Mouse (Mus musculus): ENCODE measurements around the gene Enox1. TPM values are rescaled to one million over a fixed set of nuclear protein-coding genes. Genes with fewer than 3 reads are reported as not detected.

Enox1 gene
- total RNA-seq, 1 experiment, result 25.3 TPM

DNA sequence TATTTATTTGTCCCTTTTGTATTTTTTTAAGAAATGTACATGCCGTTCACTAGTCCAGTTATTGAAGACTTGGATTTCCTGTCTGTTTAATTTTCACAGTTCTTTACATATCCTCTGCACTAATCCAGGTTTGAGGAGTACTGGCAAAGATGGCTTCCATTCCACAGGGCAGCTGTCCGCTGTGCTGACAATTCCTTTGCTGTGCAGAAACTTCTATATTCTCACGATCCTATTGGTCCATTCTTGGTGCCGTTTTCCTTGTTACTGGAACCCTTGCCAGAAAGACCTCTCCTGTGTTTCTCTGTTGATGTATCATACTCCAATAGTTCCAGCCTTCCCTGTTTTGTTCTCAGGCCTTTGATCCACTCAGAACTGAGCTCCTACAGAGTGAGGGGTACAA, 206.1 kb downstream of the Enox1 start:
- H3K36me3 ChIP-seq (ENCODE audit: control insufficient read depth, insufficient read depth, low read length, poor library complexity, severe bottlenecking), result no peaks in the 10 kb centered on the region
- no peaks in the 10 kb centered on the region for H3K9me3 ChIP-seq (ENCODE audit: control insufficient read depth, insufficient read depth, low read depth, low read length)
- H3K27ac ChIP-seq (ENCODE audit: insufficient read depth, low read depth, low read length, poor library complexity, severe bottlenecking), result no peak overlapping the region
- no peaks in the 10 kb centered on the region for H3K4me1 ChIP-seq (ENCODE audit: control insufficient read depth in 2 of 2, insufficient read depth in 2 of 2, low read length in 2 of 2, poor library complexity in 1 of 2)
- in situ Hi-C loops (cut with MboI; ENCODE audit: low sequenced_read_pairs in 2 of 2, unreplicated experiment in 2 of 2), result no loop called here
- H3K9ac ChIP-seq (ENCODE audit: insufficient read depth, low read depth, low read length, poor library complexity, severe bottlenecking), result no peak overlapping the region
- no peak for TF ChIP-seq ZC3H11A (IDR thresholded peaks at IDR 0.05; ENCODE audit: borderline replicate concordance, low read depth, low read length)
- TF ChIP-seq MAFK (IDR thresholded peaks at IDR 0.05; ENCODE audit: insufficient read depth, low read depth, low read length), result no peak
- no peak for TF ChIP-seq HCFC1 (IDR thresholded peaks at IDR 0.05; ENCODE audit: borderline replicate concordance, insufficient read depth, low read length)
- TF ChIP-seq CHD2 (IDR thresholded peaks at IDR 0.05; ENCODE audit: low read depth, low read length), result no peak
- no peak for TF ChIP-seq ZNF384 (IDR thresholded peaks at IDR 0.05; ENCODE audit: low read depth, low read length)
- DNase-seq (ENCODE audit: low read depth, low spot score), result no peak
- H3K4me3 ChIP-seq (ENCODE audit: insufficient read depth in 1 of 2, low read depth in 1 of 2, low read length in 2 of 2, poor library complexity in 1 of 2, severe bottlenecking in 1 of 2), result no peak overlapping the region

DNA sequence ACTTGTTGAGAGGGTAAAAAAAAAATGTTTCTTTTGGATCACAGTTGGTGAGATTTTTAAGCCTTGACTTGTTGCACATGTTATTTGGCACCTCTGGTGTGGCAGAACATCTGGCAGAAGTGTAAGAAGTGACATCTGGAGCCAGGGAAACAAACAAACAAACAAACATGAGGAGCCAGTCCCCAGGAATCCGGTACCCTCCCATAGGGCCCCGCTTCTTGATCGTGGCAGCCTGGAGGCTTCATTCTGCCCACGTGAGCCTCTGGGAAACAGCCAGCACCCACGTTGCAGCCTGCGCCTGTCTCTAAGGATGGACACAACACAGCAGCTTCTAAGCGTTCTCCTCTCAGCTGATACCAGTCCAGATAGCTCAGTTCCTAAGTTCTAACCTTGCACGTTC, 211.8 kb downstream of the Enox1 start:
- Histone ChIP-seq H3K9me3 (ENCODE audit: control insufficient read depth, insufficient read depth, low read depth, low read length) (no peaks in the 10 kb centered on the region), H3K36me3 (ENCODE audit: control insufficient read depth, insufficient read depth, low read length, poor library complexity, severe bottlenecking) (no peaks in the 10 kb centered on the region), H3K4me3 (ENCODE audit: insufficient read depth in 1 of 2, low read depth in 1 of 2, low read length in 2 of 2, poor library complexity in 1 of 2, severe bottlenecking in 1 of 2) (no peak overlapping the region), H3K4me1 (ENCODE audit: control insufficient read depth in 2 of 2, insufficient read depth in 2 of 2, low read length in 2 of 2, poor library complexity in 1 of 2) (no peaks in the 10 kb centered on the region), H3K9ac (ENCODE audit: insufficient read depth, low read depth, low read length, poor library complexity, severe bottlenecking) (no peak overlapping the region), H3K27ac (ENCODE audit: insufficient read depth, low read depth, low read length, poor library complexity, severe bottlenecking) (no peak overlapping the region)
- TF ChIP-seq ZC3H11A (IDR thresholded peaks at IDR 0.05; ENCODE audit: borderline replicate concordance, low read depth, low read length) (no peak), MAFK (IDR thresholded peaks at IDR 0.05; ENCODE audit: insufficient read depth, low read depth, low read length) (no peak), HCFC1 (IDR thresholded peaks at IDR 0.05; ENCODE audit: borderline replicate concordance, insufficient read depth, low read length) (no peak), ZNF384 (IDR thresholded peaks at IDR 0.05; ENCODE audit: low read depth, low read length) (no peak), CHD2 (IDR thresholded peaks at IDR 0.05; ENCODE audit: low read depth, low read length) (no peak)
- no peak for DNase-seq (ENCODE audit: low read depth, low spot score)
- in situ Hi-C loops (cut with MboI; ENCODE audit: low sequenced_read_pairs in 2 of 2, unreplicated experiment in 2 of 2), result no loop called here

DNA sequence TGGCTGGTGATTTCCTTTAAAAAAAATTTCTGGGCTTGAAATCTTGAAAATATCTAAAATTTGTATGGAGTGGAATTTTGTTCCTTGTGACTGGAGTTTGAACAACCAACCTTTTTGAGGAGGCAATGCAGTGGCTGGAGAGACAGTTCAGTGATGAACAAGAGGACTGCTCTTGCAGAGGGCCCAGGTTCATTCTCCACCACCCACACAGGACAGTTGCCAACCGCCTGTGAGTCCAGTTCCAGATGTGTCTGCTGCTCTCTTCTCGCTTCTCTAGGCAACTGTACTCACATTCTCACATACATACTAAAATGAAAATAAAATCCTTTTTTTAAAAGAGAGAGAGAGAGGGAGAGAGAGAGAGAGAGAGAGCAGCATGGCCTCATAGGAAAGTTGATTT, 212.5 kb downstream of the Enox1 start:
- H3K27ac ChIP-seq (ENCODE audit: insufficient read depth, low read depth, low read length, poor library complexity, severe bottlenecking), result no peak overlapping the region
- no peaks in the 10 kb centered on the region for H3K9me3 ChIP-seq (ENCODE audit: control insufficient read depth, insufficient read depth, low read depth, low read length)
- H3K4me3 ChIP-seq (ENCODE audit: insufficient read depth in 1 of 2, low read depth in 1 of 2, low read length in 2 of 2, poor library complexity in 1 of 2, severe bottlenecking in 1 of 2), result no peak overlapping the region
- in situ Hi-C loops (cut with MboI; ENCODE audit: low sequenced_read_pairs in 2 of 2, unreplicated experiment in 2 of 2), result no loop called here
- H3K36me3 ChIP-seq (ENCODE audit: control insufficient read depth, insufficient read depth, low read length, poor library complexity, severe bottlenecking), result no peaks in the 10 kb centered on the region
- no peak overlapping the region for H3K9ac ChIP-seq (ENCODE audit: insufficient read depth, low read depth, low read length, poor library complexity, severe bottlenecking)
- no peaks in the 10 kb centered on the region for H3K4me1 ChIP-seq (ENCODE audit: control insufficient read depth in 2 of 2, insufficient read depth in 2 of 2, low read length in 2 of 2, poor library complexity in 1 of 2)
- TF ChIP-seq HCFC1 (IDR thresholded peaks at IDR 0.05; ENCODE audit: borderline replicate concordance, insufficient read depth, low read length), result no peak
- no peak for TF ChIP-seq ZC3H11A (IDR thresholded peaks at IDR 0.05; ENCODE audit: borderline replicate concordance, low read depth, low read length)
- no peak for TF ChIP-seq CHD2 (IDR thresholded peaks at IDR 0.05; ENCODE audit: low read depth, low read length)
- no peak for TF ChIP-seq ZNF384 (IDR thresholded peaks at IDR 0.05; ENCODE audit: low read depth, low read length)
- TF ChIP-seq MAFK (IDR thresholded peaks at IDR 0.05; ENCODE audit: insufficient read depth, low read depth, low read length), result no peak
- no peak for DNase-seq (ENCODE audit: low read depth, low spot score)

DNA sequence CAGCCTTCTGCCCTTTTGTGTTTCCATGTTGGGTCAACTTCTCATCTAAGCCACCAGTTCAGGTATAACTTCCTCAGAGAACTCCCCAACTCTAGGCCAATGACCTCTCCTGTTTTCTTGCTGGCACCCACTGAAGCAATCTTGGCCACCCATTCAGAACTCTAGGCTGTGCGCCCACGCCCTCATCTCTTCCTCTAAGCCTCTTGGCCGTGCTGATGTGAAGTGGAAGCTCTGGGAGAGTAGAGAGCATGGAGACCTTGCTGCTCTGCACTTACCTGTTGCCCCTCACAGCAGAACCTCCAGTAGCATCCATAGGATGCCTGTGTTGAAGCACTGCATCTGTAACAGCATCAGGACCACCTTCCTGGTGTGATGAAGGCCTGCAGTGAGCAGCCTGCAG, 214.0 kb downstream of the Enox1 start:
- H3K9ac ChIP-seq (ENCODE audit: insufficient read depth, low read depth, low read length, poor library complexity, severe bottlenecking), result no peak overlapping the region
- H3K27ac ChIP-seq (ENCODE audit: insufficient read depth, low read depth, low read length, poor library complexity, severe bottlenecking), result no peak overlapping the region
- H3K4me3 ChIP-seq (ENCODE audit: insufficient read depth in 1 of 2, low read depth in 1 of 2, low read length in 2 of 2, poor library complexity in 1 of 2, severe bottlenecking in 1 of 2), result no peak overlapping the region
- DNase-seq (ENCODE audit: low read depth, low spot score), result no peak
- H3K4me1 ChIP-seq (ENCODE audit: control insufficient read depth in 2 of 2, insufficient read depth in 2 of 2, low read length in 2 of 2, poor library complexity in 1 of 2), result no peaks in the 10 kb centered on the region
- TF ChIP-seq ZNF384 (IDR thresholded peaks at IDR 0.05; ENCODE audit: low read depth, low read length), result no peak
- TF ChIP-seq MAFK (IDR thresholded peaks at IDR 0.05; ENCODE audit: insufficient read depth, low read depth, low read length), result no peak
- no peak for TF ChIP-seq ZC3H11A (IDR thresholded peaks at IDR 0.05; ENCODE audit: borderline replicate concordance, low read depth, low read length)
- TF ChIP-seq CHD2 (IDR thresholded peaks at IDR 0.05; ENCODE audit: low read depth, low read length), result no peak
- TF ChIP-seq HCFC1 (IDR thresholded peaks at IDR 0.05; ENCODE audit: borderline replicate concordance, insufficient read depth, low read length), result no peak
- in situ Hi-C loops (cut with MboI; ENCODE audit: low sequenced_read_pairs in 2 of 2, unreplicated experiment in 2 of 2), result no loop called here
- H3K36me3 ChIP-seq (ENCODE audit: control insufficient read depth, insufficient read depth, low read length, poor library complexity, severe bottlenecking), result no peaks in the 10 kb centered on the region
- H3K9me3 ChIP-seq (ENCODE audit: control insufficient read depth, insufficient read depth, low read depth, low read length), result no peaks in the 10 kb centered on the region

DNA sequence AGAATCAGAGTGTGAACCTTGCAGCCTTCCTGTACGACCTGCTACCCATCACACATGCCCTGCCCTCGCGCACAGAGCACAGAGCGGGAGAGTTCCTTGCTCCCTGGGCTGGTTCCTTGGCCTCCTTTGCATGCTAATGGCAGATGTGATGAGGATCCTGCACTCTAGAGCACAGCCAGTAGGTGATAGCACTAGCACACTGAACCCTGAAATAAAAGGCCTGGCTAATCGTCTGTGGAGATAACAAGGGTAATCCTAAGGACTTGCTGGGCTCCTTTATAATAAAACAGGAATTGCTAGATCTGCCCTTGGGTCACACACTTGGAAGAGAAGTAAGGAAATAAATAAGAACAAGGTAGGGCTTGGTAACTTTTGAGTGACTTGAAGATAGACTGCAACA, 215.4 kb downstream of the Enox1 start:
- no peak overlapping the region for H3K4me3 ChIP-seq (ENCODE audit: insufficient read depth in 1 of 2, low read depth in 1 of 2, low read length in 2 of 2, poor library complexity in 1 of 2, severe bottlenecking in 1 of 2)
- TF ChIP-seq MAFK (IDR thresholded peaks at IDR 0.05; ENCODE audit: insufficient read depth, low read depth, low read length) (no peak), ZC3H11A (IDR thresholded peaks at IDR 0.05; ENCODE audit: borderline replicate concordance, low read depth, low read length) (no peak), CHD2 (IDR thresholded peaks at IDR 0.05; ENCODE audit: low read depth, low read length) (no peak), ZNF384 (IDR thresholded peaks at IDR 0.05; ENCODE audit: low read depth, low read length) (no peak), HCFC1 (IDR thresholded peaks at IDR 0.05; ENCODE audit: borderline replicate concordance, insufficient read depth, low read length) (no peak)
- no peak for DNase-seq (ENCODE audit: low read depth, low spot score)
- no peaks in the 10 kb centered on the region for H3K4me1 ChIP-seq (ENCODE audit: control insufficient read depth in 2 of 2, insufficient read depth in 2 of 2, low read length in 2 of 2, poor library complexity in 1 of 2)
- no peaks in the 10 kb centered on the region for H3K9me3 ChIP-seq (ENCODE audit: control insufficient read depth, insufficient read depth, low read depth, low read length)
- H3K27ac ChIP-seq (ENCODE audit: insufficient read depth, low read depth, low read length, poor library complexity, severe bottlenecking), result no peak overlapping the region
- in situ Hi-C loops (cut with MboI; ENCODE audit: low sequenced_read_pairs in 2 of 2, unreplicated experiment in 2 of 2), result no loop called here
- H3K36me3 ChIP-seq (ENCODE audit: control insufficient read depth, insufficient read depth, low read length, poor library complexity, severe bottlenecking), result no peaks in the 10 kb centered on the region
- no peak overlapping the region for H3K9ac ChIP-seq (ENCODE audit: insufficient read depth, low read depth, low read length, poor library complexity, severe bottlenecking)
